Mouse (Mus musculus): Measurements from ENCODE around the gene Cfd.

GRCm38 (mm10) chr10:79933861-79934260, 43.2 kb downstream of the Cfd start:
- no peak for TF ChIP-seq CTCF (IDR thresholded peaks at IDR 0.05; ENCODE audit: low read depth)
- no peak for TF ChIP-seq EP300 (IDR thresholded peaks at IDR 0.05; ENCODE audit: low read depth)

Data from heart, postnatal 0 days (tissue).